Comparison of ENCODE assay signal across 9 mouse cellular contexts in genomic region chr1:178590229-178591171, GRCm38 (mm10).
DNase-seq lines count a peak whose midpoint lies in the region; TF ChIP-seq lines count a peak whose summit lies in the region.
"Had no signal": no experiment of that assay in that cellular context is flagged by ENCODE, and none has a peak within 500 bp of the region (broad histone marks: within the 10 kb centered on the region; RNA-seq: fewer than 3 reads in every experiment).

No protein-coding gene starts in this region.

- 76% methylated on average over 13 of the region's 13 CpGs for WGBS in thymus, adult 2 months

- no peaks in the 10 kb centered on the region for H3K27me3 ChIP-seq in thymus, adult 2 months (ENCODE audit: control insufficient read depth, insufficient read depth, low read length)

- no peak overlapping the region for H3K27ac ChIP-seq in thymus, adult 2 months (ENCODE audit: control insufficient read depth, insufficient read depth, low read length)

- no peak overlapping the region for H3K4me3 ChIP-seq in thymus, adult 2 months (ENCODE audit: control insufficient read depth, insufficient read depth, low read length)

- no peak for TF ChIP-seq CTCF in thymus, adult 2 months (IDR thresholded peaks at IDR 0.05; ENCODE audit: borderline replicate concordance, control insufficient read depth, extremely low read depth, insufficient read depth, low read length, poor library complexity)

- H3K36me3 ChIP-seq in thymus, adult 2 months (ENCODE audit: control insufficient read depth, insufficient read depth, low read length), result no peaks in the 10 kb centered on the region

- TF ChIP-seq POLR2A in thymus, adult 2 months (IDR thresholded peaks at IDR 0.05; ENCODE audit: control insufficient read depth, extremely low read depth, insufficient read depth, low read length, poor library complexity), result no peak

- peak; percentile 43 for DNase-seq in embryo, embryonic 11 days
- no peak for DNase-seq in embryo, embryonic 9.5 days (ENCODE audit: extremely low spot score)
- DNase-seq in thymus, postnatal 4 days, result peak; percentile 17
- no peak for DNase-seq in thymus, adult 2 months
- DNase-seq in kidney, postnatal 25 days, result peak; percentile 32 to 54
- peak; percentile 62 for DNase-seq in testis, postnatal 14 days (ENCODE audit: low spot score)
- no peak for DNase-seq in retina, postnatal 1 day
- no peak for DNase-seq in heart, adult 8-10 months (ENCODE audit: low spot score)
- DNase-seq: cerebellum, adult 9-10 months had no signal

- no peaks in the 10 kb centered on the region for H3K4me1 ChIP-seq in thymus, adult 2 months (replicated peaks; ENCODE audit: control insufficient read depth, insufficient read depth, low read length)

Comparison
In these comparisons a context has a peak if more than half of its experiments do, and no peak if none do; other contexts are left out.
1. DNase-seq: peak in embryo, embryonic 11 days (single experiment), thymus, postnatal 4 days (single experiment), kidney, postnatal 25 days (2 of 2) and testis, postnatal 14 days (single experiment); none in embryo, embryonic 9.5 days (single experiment), thymus, adult 2 months (single experiment), retina, postnatal 1 day (single experiment) and heart, adult 8-10 months (single experiment).